Mouse (Mus musculus): Measurements from ENCODE around the gene Sh3bp5.

Gene Sh3bp5

GRCm38 (mm10) chr14:31336369-31337155 is 99.3 kb downstream of the Sh3bp5 start, which contains the start of gene Capn7:
Capn7 (plus strand) TSS chr14:31336638.
- DNase-seq = peak; percentile 99 to 100

- peak; percentile 9 to 15 for DNase-seq
These were observed 100.1 kb downstream of the Sh3bp5 start for GRCm38 (mm10) chr14:31335765-31336164.

- DNase-seq = no peak
These were observed 104.9 kb downstream of the Sh3bp5 start for GRCm38 (mm10) chr14:31330957-31331356.

GRCm38 (mm10) chr14:31329741-31330140 is 106.1 kb downstream of the Sh3bp5 start:
- DNase-seq = no peak

- no peak for DNase-seq
These were observed 108.2 kb downstream of the Sh3bp5 start for GRCm38 (mm10) chr14:31327681-31328080.

GRCm38 (mm10) chr14:31327196-31327595 is 108.7 kb downstream of the Sh3bp5 start:
- DNase-seq = no peak

- DNase-seq = no peak
These were observed 109.1 kb downstream of the Sh3bp5 start for GRCm38 (mm10) chr14:31326770-31327169.

GRCm38 (mm10) chr14:31325551-31325950 is 110.3 kb downstream of the Sh3bp5 start:
- no peak for DNase-seq

GRCm38 (mm10) chr14:31324851-31325250 is 111.0 kb downstream of the Sh3bp5 start:
- DNase-seq = no peak

- DNase-seq = no peak
These were observed 111.8 kb downstream of the Sh3bp5 start, which contains the start of gene Dnah1 for GRCm38 (mm10) chr14:31323849-31324792. Dnah1 (minus strand) TSS chr14:31323896.

GRCm38 (mm10) chr14:31323189-31323588 is 112.7 kb downstream of the Sh3bp5 start:
- DNase-seq = no peak

- no peak for DNase-seq
These were observed 113.7 kb downstream of the Sh3bp5 start for GRCm38 (mm10) chr14:31322191-31322590.

GRCm38 (mm10) chr14:31321181-31321580 is 114.7 kb downstream of the Sh3bp5 start:
- DNase-seq = no peak

GRCm38 (mm10) chr14:31319546-31319945 is 116.3 kb downstream of the Sh3bp5 start:
- DNase-seq = no peak

GRCm38 (mm10) chr14:31317754-31318153 is 118.1 kb downstream of the Sh3bp5 start:
- no peak for DNase-seq

- DNase-seq = no peak
These were observed 119.3 kb downstream of the Sh3bp5 start for GRCm38 (mm10) chr14:31316613-31317012.

- no peak for DNase-seq
These were observed 122.7 kb downstream of the Sh3bp5 start for GRCm38 (mm10) chr14:31313192-31313591.

Measured in cerebellum, postnatal 25 days (tissue).